ENCODE assay signal across 23 mouse cellular contexts in the genomic region with DNA sequence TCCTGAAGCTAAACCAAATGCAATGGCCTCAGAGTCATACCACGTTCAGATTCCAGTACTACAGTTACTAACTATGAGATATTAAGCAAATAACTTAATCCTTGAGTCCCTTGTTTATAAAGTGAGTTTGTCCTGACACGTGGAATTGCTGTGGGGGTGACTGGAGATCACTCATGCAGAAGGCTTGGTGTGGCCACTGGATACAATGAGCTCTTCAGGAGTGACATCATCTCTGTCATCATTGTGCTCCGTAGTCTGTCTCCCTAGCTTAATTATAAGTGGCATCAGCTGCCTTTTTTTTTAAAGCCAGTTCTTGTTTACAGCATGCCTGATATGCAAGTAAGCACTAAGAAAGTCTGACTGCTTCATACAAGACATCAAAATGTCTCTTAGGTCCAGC.
DNase-seq lines count a peak whose midpoint lies in the region; ATAC-seq lines count a peak whose summit lies in the region.
"Had no signal": no experiment of that assay in that cellular context is flagged by ENCODE, and none has a peak within 500 bp of the region (broad histone marks: within the 10 kb centered on the region; RNA-seq: fewer than 3 reads in every experiment).

No protein-coding gene starts in this region.

- no peaks in the 10 kb centered on the region for H3K9me3 ChIP-seq in hindbrain, embryonic 14.5 days (ENCODE audit: control insufficient read depth, low read length)
- H3K9me3 ChIP-seq: G1E had no signal

- no peaks in the 10 kb centered on the region for H3K27me3 ChIP-seq in hindbrain, embryonic 14.5 days (ENCODE audit: control insufficient read depth, insufficient read depth, low read length)
- H3K27me3 ChIP-seq: CH12.LX, Patski had no signal

- no peak for ATAC-seq in hindbrain, embryonic 14.5 days (ENCODE audit: low FRiP score)
- ATAC-seq: activated CD4-positive, CD25-positive, alpha-beta regulatory T cell, adult 4 months; CD4-positive, CD25-positive, alpha-beta regulatory T cell, adult 4 months; Patski had no signal

- 57% methylated on average over 3 of the region's 3 CpGs for WGBS in hindbrain, embryonic 14.5 days

- peak; percentile 10 for DNase-seq in heart, adult 11 months
- no peak for DNase-seq in heart, postnatal 4 days
- peak; percentile 51 for DNase-seq in Muller cell, postnatal 12 days (ENCODE audit: inconsistent ontology term)
- DNase-seq in retina, embryonic 14.5 days (ENCODE audit: low spot score), result peak; percentile 31
- DNase-seq in retina, postnatal 1 day, result peak; percentile 79
- DNase-seq in natural killer cell, adult 2 months (ENCODE audit: low spot score in 2 of 2), result no peak
- DNase-seq in hindbrain, embryonic 14.5 days (ENCODE audit: low spot score), result no peak
- DNase-seq in gastrocnemius, postnatal 10 days, result no peak
- DNase-seq: adrenal gland, adult 2 months; adrenal gland, adult 8-10 months; adrenal gland, postnatal 10 days; adrenal gland, postnatal 14 days; adrenal gland, postnatal 25 days; adrenal gland, postnatal 36 days; B cell, adult 2 months; cerebellum, adult 11 months; cerebellum, adult 11-12 months; cerebellum, adult 18-20 months had no signal

- no peaks in the 10 kb centered on the region for H3K4me1 ChIP-seq in hindbrain, embryonic 14.5 days (replicated peaks; ENCODE audit: control insufficient read depth, insufficient read depth, low read length)

- no peak overlapping the region for H3K9ac ChIP-seq in hindbrain, embryonic 14.5 days

- no peak overlapping the region for H3K4me3 ChIP-seq in hindbrain, embryonic 14.5 days (replicated peaks; ENCODE audit: low read length)

- H3K36me3 ChIP-seq in hindbrain, embryonic 14.5 days (replicated peaks; ENCODE audit: control insufficient read depth, insufficient read depth), result no peaks in the 10 kb centered on the region
- H3K36me3 ChIP-seq: G1E had no signal

- H3K4me2 ChIP-seq in hindbrain, embryonic 14.5 days (replicated peaks), result no peak overlapping the region

- H3K27ac ChIP-seq in hindbrain, embryonic 14.5 days, result no peak overlapping the region

Comparison
In these comparisons a context has a peak if more than half of its experiments do, and no peak if none do; other contexts are left out.
1. DNase-seq: peak in heart, adult 11 months (single experiment), Muller cell, postnatal 12 days (single experiment), retina, embryonic 14.5 days (single experiment) and retina, postnatal 1 day (single experiment); none in heart, postnatal 4 days (single experiment), natural killer cell, adult 2 months (0 of 2), hindbrain, embryonic 14.5 days (single experiment) and gastrocnemius, postnatal 10 days (single experiment).